Mouse (Mus musculus): ENCODE results near the gene Tom1l1. TPM values are rescaled to one million over a fixed set of nuclear protein-coding genes. Genes with fewer than 3 reads are reported as not detected.
"Not testable (repeated sequence)": the region's sequence is repeated elsewhere in the genome, so short reads cannot be mapped to it uniquely, and the experiment has no call there.

The Tom1l1 gene
- total RNA-seq, 1 experiment, result 12.0 TPM

DNA sequence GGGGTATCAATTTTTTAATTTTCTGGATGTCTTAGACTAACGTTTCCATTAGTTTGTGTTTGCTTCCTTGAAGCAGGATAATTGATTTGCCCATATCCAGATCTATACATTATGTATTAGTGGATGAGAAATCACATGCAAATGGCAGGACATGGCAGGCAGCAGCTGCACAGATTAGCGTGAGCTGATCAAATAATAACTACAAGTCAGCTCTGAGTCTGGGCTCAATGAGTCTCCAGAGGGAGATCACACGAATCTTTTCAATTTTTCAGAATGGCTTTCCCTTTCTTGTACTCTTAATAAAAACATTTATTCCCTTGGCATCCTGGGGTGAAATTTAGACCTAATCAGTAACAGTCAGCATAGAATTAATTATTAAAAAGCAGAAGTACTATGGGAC is 34.1 kb upstream of the Tom1l1 start:
- Histone ChIP-seq H3K4me3 (ENCODE audit: insufficient read depth in 1 of 2, low read depth in 1 of 2, low read length in 2 of 2, poor library complexity in 1 of 2, severe bottlenecking in 1 of 2) (no peak overlapping the region), H3K27ac (ENCODE audit: insufficient read depth, low read depth, low read length, poor library complexity, severe bottlenecking) (no peak overlapping the region), H3K9ac (ENCODE audit: insufficient read depth, low read depth, low read length, poor library complexity, severe bottlenecking) (no peak overlapping the region), H3K4me1 (ENCODE audit: control insufficient read depth in 2 of 2, insufficient read depth in 2 of 2, low read length in 2 of 2, poor library complexity in 1 of 2) (no peaks in the 10 kb centered on the region), H3K9me3 (ENCODE audit: control insufficient read depth, insufficient read depth, low read depth, low read length) (no peaks in the 10 kb centered on the region), H3K36me3 (ENCODE audit: control insufficient read depth, insufficient read depth, low read length, poor library complexity, severe bottlenecking) (no peaks in the 10 kb centered on the region)
- no peak for TF ChIP-seq HCFC1 (IDR thresholded peaks at IDR 0.05; ENCODE audit: borderline replicate concordance, insufficient read depth, low read length)
- no peak for TF ChIP-seq CHD2 (IDR thresholded peaks at IDR 0.05; ENCODE audit: low read depth, low read length)
- TF ChIP-seq ZC3H11A (IDR thresholded peaks at IDR 0.05; ENCODE audit: borderline replicate concordance, low read depth, low read length), result no peak
- TF ChIP-seq MAFK (IDR thresholded peaks at IDR 0.05; ENCODE audit: insufficient read depth, low read depth, low read length), result no peak
- TF ChIP-seq ZNF384 (IDR thresholded peaks at IDR 0.05; ENCODE audit: low read depth, low read length), result no peak
- DNase-seq (ENCODE audit: low read depth, low spot score), result no peak
- in situ Hi-C loops (cut with MboI; ENCODE audit: low sequenced_read_pairs in 2 of 2, unreplicated experiment in 2 of 2), result no loop called here

DNA sequence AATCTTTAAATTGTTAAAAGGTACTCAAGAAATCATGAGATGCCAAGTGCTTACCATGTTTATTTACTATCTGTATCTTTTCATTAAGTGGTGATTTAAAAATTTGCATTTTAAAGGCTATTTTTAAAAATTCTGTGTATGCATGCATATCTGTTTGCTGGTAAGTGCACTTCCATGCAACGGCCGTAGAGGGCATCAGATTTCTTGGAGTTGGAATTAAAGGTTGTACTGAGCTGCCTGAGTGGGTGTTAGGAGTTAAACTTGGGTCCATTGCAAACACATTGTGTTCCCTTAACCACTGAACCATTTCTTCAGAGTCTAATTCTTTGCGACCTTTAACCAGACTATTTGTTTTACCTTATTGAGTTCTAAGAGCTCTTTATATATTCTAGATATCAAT is 29.6 kb upstream of the Tom1l1 start:
- no peak for DNase-seq (ENCODE audit: low read depth, low spot score)
- no peak overlapping the region for H3K4me3 ChIP-seq (ENCODE audit: insufficient read depth in 1 of 2, low read depth in 1 of 2, low read length in 2 of 2, poor library complexity in 1 of 2, severe bottlenecking in 1 of 2)
- H3K36me3 ChIP-seq (ENCODE audit: control insufficient read depth, insufficient read depth, low read length, poor library complexity, severe bottlenecking), result no peaks in the 10 kb centered on the region
- no peak for TF ChIP-seq ZC3H11A (IDR thresholded peaks at IDR 0.05; ENCODE audit: borderline replicate concordance, low read depth, low read length)
- no peak for TF ChIP-seq CHD2 (IDR thresholded peaks at IDR 0.05; ENCODE audit: low read depth, low read length)
- TF ChIP-seq ZNF384 (IDR thresholded peaks at IDR 0.05; ENCODE audit: low read depth, low read length), result no peak
- TF ChIP-seq MAFK (IDR thresholded peaks at IDR 0.05; ENCODE audit: insufficient read depth, low read depth, low read length), result no peak
- no peak for TF ChIP-seq HCFC1 (IDR thresholded peaks at IDR 0.05; ENCODE audit: borderline replicate concordance, insufficient read depth, low read length)
- no peak overlapping the region for H3K27ac ChIP-seq (ENCODE audit: insufficient read depth, low read depth, low read length, poor library complexity, severe bottlenecking)
- H3K9me3 ChIP-seq (ENCODE audit: control insufficient read depth, insufficient read depth, low read depth, low read length), result no peaks in the 10 kb centered on the region
- in situ Hi-C loops (cut with MboI; ENCODE audit: low sequenced_read_pairs in 2 of 2, unreplicated experiment in 2 of 2), result no loop called here
- H3K9ac ChIP-seq (ENCODE audit: insufficient read depth, low read depth, low read length, poor library complexity, severe bottlenecking), result no peak overlapping the region
- no peaks in the 10 kb centered on the region for H3K4me1 ChIP-seq (ENCODE audit: control insufficient read depth in 2 of 2, insufficient read depth in 2 of 2, low read length in 2 of 2, poor library complexity in 1 of 2)

- Histone ChIP-seq H3K9me3 (ENCODE audit: control insufficient read depth, insufficient read depth, low read depth, low read length) (no peaks in the 10 kb centered on the region), H3K36me3 (ENCODE audit: control insufficient read depth, insufficient read depth, low read length, poor library complexity, severe bottlenecking) (no peaks in the 10 kb centered on the region), H3K9ac (ENCODE audit: insufficient read depth, low read depth, low read length, poor library complexity, severe bottlenecking) (no peak overlapping the region), H3K4me1 (ENCODE audit: control insufficient read depth in 2 of 2, insufficient read depth in 2 of 2, low read length in 2 of 2, poor library complexity in 1 of 2) (no peaks in the 10 kb centered on the region), H3K27ac (ENCODE audit: insufficient read depth, low read depth, low read length, poor library complexity, severe bottlenecking) (no peak overlapping the region), H3K4me3 (ENCODE audit: insufficient read depth in 1 of 2, low read depth in 1 of 2, low read length in 2 of 2, poor library complexity in 1 of 2, severe bottlenecking in 1 of 2) (no peak overlapping the region)
- in situ Hi-C loops (cut with MboI; ENCODE audit: low sequenced_read_pairs in 2 of 2, unreplicated experiment in 2 of 2), result no loop called here
- no peak for DNase-seq (ENCODE audit: low read depth, low spot score)
- no peak for TF ChIP-seq ZNF384 (IDR thresholded peaks at IDR 0.05; ENCODE audit: low read depth, low read length)
- TF ChIP-seq HCFC1 (IDR thresholded peaks at IDR 0.05; ENCODE audit: borderline replicate concordance, insufficient read depth, low read length), result no peak
- TF ChIP-seq CHD2 (IDR thresholded peaks at IDR 0.05; ENCODE audit: low read depth, low read length), result no peak
- TF ChIP-seq ZC3H11A (IDR thresholded peaks at IDR 0.05; ENCODE audit: borderline replicate concordance, low read depth, low read length), result no peak
- no peak for TF ChIP-seq MAFK (IDR thresholded peaks at IDR 0.05; ENCODE audit: insufficient read depth, low read depth, low read length)
Observed at GRCm38 (mm10) chr11:90711596-90711995, 23.4 kb upstream of the Tom1l1 start.

DNA sequence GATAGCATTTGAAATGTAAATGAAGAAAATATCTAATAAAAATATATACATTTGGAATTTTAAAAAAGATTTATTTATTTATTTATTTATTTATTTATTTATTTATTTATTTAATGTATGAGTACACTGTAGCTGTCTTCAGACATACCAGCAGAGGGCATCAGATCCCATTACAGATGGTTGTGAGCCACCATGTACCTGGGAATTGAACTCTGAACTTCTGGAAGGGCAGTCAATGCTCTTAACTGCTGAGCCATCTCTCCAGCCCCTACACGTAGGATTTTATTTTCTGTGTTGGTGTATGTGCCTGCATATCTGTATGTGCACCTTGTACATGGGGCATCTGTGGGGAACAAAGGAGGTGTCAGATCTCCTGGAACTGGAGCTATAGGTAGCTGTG is 19.0 kb upstream of the Tom1l1 start:
- H3K4me3 ChIP-seq (ENCODE audit: insufficient read depth in 1 of 2, low read depth in 1 of 2, low read length in 2 of 2, poor library complexity in 1 of 2, severe bottlenecking in 1 of 2); H3K27ac ChIP-seq (ENCODE audit: insufficient read depth, low read depth, low read length, poor library complexity, severe bottlenecking); DNase-seq (ENCODE audit: low read depth, low spot score); H3K9ac ChIP-seq (ENCODE audit: insufficient read depth, low read depth, low read length, poor library complexity, severe bottlenecking); H3K4me1 ChIP-seq (ENCODE audit: control insufficient read depth in 2 of 2, insufficient read depth in 2 of 2, low read length in 2 of 2, poor library complexity in 1 of 2); H3K9me3 ChIP-seq (ENCODE audit: control insufficient read depth, insufficient read depth, low read depth, low read length); H3K36me3 ChIP-seq (ENCODE audit: control insufficient read depth, insufficient read depth, low read length, poor library complexity, severe bottlenecking); in situ Hi-C loops (cut with MboI; ENCODE audit: low sequenced_read_pairs in 2 of 2, unreplicated experiment in 2 of 2): not testable (repeated sequence)

GRCm38 (mm10) chr11:90697480-90698240 is 9.5 kb upstream of the Tom1l1 start:
- H3K4me3 ChIP-seq (ENCODE audit: insufficient read depth in 1 of 2, low read depth in 1 of 2, low read length in 2 of 2, poor library complexity in 1 of 2, severe bottlenecking in 1 of 2), result peak overlapping the region; percentile 25 to 40
- H3K9ac ChIP-seq (ENCODE audit: insufficient read depth, low read depth, low read length, poor library complexity, severe bottlenecking), result peak overlapping the region; percentile 58
- H3K36me3 ChIP-seq (ENCODE audit: control insufficient read depth, insufficient read depth, low read length, poor library complexity, severe bottlenecking), result no peaks in the 10 kb centered on the region
- in situ Hi-C loops (cut with MboI; ENCODE audit: low sequenced_read_pairs in 2 of 2, unreplicated experiment in 2 of 2), result no loop called here
- peak; percentile 77 for DNase-seq (ENCODE audit: low read depth, low spot score)
- no peak overlapping the region for H3K27ac ChIP-seq (ENCODE audit: insufficient read depth, low read depth, low read length, poor library complexity, severe bottlenecking)
- no peaks in the 10 kb centered on the region for H3K9me3 ChIP-seq (ENCODE audit: control insufficient read depth, insufficient read depth, low read depth, low read length)
- TF ChIP-seq CHD2 (IDR thresholded peaks at IDR 0.05; ENCODE audit: low read depth, low read length) (no peak), ZNF384 (IDR thresholded peaks at IDR 0.05; ENCODE audit: low read depth, low read length) (peak; percentile 98), HCFC1 (IDR thresholded peaks at IDR 0.05; ENCODE audit: borderline replicate concordance, insufficient read depth, low read length) (no peak), ZC3H11A (IDR thresholded peaks at IDR 0.05; ENCODE audit: borderline replicate concordance, low read depth, low read length) (no peak), MAFK (IDR thresholded peaks at IDR 0.05; ENCODE audit: insufficient read depth, low read depth, low read length) (no peak)
- peaks cover 0 to 2% of the 10 kb centered on the region in 2 experiments; a peak in 1 of 4 replicates for H3K4me1 ChIP-seq (ENCODE audit: control insufficient read depth in 2 of 2, insufficient read depth in 2 of 2, low read length in 2 of 2, poor library complexity in 1 of 2)

Measured in ES-E14 (cell line).